Mouse (Mus musculus): ENCODE results near the gene Sept8.
"Not testable (repeated sequence)": the region's sequence is repeated elsewhere in the genome, so short reads cannot be mapped to it uniquely, and the experiment has no call there.

Gene Sept8

DNA sequence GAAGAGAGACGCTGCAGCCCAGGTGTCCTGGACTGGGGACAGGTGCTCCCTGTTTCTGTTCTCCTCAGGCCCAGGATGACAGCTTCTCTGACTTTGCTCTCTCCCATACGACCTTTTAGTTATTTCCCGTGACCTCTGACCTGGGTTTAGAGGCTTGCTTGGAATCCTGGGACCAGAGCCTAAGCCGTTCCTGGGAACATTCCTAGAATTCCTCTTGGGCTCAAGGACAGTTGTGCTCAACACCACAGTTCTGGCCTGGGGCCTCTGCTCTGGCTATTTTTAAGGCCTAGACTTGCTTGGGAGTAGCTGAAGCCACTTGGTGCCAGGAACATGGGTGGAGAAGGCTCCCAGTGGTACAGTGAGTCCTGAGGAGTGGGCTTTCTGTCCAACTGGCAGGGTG lies 6.4 kb downstream of the Sept8 start:
- DNase-seq (ENCODE audit: low spot score), result no peak

DNA sequence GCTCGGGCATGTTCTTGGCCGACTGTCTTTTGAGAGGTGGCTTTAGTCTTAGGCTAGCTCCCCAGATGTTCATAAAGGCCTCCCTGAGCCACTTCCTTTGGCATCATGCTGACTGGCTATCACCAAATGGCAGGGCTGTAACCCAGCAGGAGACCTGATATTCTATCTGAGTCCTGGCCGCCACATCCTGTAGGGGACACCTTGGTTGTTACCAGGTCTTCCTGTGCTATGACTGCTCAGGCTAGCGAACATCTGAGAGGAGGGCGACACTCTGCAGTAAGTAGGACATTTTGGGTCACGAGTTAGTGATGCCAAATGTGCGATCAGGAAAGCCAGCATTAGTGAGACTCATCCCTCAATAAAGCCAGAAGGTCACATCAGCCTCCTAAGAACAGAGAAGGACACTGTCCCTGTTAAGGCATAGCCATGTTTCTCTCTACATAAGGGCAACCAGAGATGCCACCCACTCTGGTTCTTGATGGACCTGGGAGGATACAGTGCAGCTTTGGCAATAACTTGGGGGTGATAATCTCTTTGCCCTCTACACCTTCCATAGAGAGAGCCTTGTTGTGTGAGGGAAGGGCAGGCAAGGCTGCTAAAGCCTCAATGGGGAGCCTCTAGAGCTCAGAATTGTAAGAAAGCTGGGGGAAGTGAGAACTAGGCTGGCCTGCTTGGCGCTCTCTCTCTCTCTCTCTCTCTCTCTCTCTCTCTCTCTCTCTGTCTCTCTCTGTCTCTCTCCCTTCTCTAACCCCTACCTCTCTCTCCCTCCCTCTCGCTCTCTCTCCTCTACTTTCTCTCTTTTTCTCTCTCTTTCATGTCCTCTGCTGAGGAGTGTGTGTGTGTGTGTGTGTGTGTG lies 9.6 kb downstream of the Sept8 start:
- no peak for DNase-seq (ENCODE audit: low spot score)

DNA sequence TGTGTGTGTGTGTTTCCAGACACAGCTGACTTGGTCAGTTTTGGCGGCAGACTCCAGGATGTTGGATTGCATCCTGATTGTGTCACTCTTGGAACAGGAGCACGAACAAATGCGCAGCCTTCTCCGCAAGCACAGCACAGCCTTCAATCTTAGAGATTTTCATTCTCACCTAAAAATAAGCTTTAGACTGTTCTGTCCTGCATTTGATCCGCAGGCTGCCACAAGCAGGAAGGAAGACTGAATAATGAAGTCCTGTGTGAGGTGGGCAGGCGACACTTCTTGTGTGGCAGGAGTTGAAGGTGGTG lies 10.1 kb downstream of the Sept8 start:
- peak; percentile 42 for DNase-seq (ENCODE audit: low spot score)

DNA sequence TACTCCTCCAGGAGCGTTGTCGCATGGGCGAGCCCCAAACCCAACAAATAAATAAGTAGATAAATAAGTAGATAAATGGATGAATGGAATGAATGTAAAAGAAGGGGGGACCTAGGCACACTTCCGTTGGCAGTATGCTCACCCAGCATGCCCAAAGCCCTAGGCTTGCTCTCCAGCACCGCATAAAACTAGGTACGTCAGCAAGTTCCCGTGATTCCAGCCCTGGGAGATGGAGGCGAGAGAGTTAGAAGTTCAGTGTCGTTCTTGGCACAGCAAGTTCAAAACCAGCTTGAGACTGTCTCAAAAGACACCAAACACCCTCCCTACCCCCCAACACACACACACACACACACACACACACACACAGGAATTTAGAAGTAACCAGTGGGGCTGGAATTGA lies 10.9 kb downstream of the Sept8 start:
- DNase-seq (ENCODE audit: low spot score), result no peak

DNA sequence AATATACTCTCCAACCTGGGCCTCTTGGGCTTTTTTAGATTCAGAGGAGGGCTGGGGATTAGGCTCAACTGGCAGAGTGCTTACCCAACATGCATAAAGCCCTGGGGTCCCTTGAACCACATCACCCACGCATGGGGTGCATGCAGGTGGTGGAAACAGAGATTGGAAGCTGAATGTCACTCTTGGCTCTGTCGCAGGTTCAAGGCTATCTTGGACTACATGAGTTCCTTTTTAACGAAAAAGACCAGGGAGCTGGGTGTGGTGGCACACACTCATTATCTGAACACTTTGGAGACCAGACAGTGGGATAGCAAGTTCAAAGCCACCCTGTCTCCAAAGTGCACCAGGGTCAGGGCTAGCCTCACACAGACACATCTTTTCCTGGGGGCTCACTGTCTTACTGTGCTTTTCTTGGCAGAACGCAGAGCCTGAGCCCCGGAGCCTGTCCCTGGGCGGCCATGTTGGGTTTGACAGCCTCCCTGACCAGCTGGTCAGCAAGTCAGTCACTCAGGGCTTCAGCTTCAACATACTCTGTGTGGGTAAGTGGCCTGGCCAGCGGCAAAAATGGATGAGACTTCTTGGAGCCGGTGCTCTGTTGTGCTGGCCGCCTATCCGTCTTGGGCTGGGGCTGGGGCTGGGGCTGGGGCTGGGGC lies 12.6 kb downstream of the Sept8 start:
- no peak for DNase-seq (ENCODE audit: low spot score)

- no peak for DNase-seq (ENCODE audit: low spot score)
These were observed 13.2 kb downstream of the Sept8 start for GRCm38 (mm10) chr11:53532231-53532620.

GRCm38 (mm10) chr11:53539002-53539491 lies 20.0 kb downstream of the Sept8 start:
- DNase-seq (ENCODE audit: low spot score), result no peak

GRCm38 (mm10) chr11:53540394-53540793 lies 21.3 kb downstream of the Sept8 start:
- no peak for DNase-seq (ENCODE audit: low spot score)

GRCm38 (mm10) chr11:53541222-53541621 lies 22.2 kb downstream of the Sept8 start:
- DNase-seq (ENCODE audit: low spot score), result no peak

DNA sequence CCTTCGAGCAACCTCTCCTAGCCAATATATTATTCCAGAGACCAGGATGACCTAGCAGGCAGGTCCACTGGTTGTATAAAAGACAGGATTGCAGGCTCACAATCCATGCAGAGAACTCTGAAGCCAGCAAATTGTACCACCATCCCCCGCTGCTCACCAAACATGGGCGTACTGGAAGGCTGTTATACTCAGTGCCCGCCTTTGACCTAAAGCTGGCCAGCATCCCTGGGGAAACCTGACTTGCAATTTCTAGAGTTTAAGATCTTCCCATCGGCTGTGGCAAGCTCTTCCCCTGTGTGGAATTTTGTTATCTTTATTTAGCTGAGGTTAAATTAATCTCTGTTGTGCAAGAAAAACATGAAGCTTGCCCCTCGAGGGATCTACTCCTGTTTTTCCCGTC lies 24.0 kb downstream of the Sept8 start:
- no peak for DNase-seq (ENCODE audit: low spot score)

GRCm38 (mm10) chr11:53546271-53546670 lies 27.2 kb downstream of the Sept8 start:
- DNase-seq (ENCODE audit: low spot score), result no peak

GRCm38 (mm10) chr11:53547566-53547965 lies 28.5 kb downstream of the Sept8 start:
- DNase-seq (ENCODE audit: low spot score), result no peak

DNA sequence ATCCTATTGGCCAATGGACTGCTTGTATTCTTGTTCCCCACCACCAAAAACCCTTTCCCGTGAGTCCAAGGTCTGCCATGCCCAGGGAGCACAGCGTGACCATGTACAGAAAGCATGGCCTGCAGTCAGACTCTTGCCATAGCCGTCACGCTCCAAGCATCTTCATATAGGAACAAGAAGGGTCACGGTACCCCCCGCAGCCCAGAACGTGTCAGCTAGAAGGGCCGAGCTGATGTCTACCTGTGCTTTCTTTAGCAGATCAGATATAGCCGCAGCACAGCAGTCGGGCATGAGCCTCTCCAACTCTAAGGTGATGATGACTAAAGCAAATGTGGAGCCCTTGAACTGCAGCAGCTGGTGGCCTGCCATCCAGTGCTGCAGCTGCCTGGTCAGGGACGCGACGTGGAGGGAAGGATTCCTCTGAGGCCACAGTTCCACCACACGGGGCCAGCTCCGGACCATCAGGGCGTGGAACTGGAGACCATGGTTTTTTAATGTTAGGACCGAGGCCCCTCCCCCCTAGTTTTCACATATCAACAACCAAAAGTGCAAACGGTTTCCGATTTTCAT lies 29.1 kb downstream of the Sept8 start:
- DNase-seq (ENCODE audit: low spot score), result no peak

DNA sequence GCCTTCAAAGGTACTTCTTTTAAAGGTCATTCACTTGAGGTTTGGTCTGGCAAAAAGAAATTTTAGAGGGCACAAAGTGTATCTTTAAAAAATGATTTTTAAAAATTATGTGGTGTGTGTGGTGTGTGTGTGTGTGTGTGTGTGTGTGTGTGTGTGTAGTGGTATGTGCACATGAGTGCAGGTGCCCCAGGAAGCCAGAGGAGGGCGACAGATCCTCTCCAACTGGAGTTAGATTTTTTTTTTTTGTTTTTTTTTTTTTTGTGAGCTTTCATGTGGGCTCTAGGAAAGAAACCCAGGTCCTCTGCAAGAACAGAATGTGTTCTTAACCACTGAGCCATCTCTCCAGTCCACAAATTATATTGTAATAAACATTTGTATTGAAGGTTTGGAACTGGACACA lies 31.7 kb downstream of the Sept8 start:
- no peak for DNase-seq (ENCODE audit: low spot score)

- no peak for DNase-seq (ENCODE audit: low spot score)
These were observed 32.7 kb downstream of the Sept8 start for GRCm38 (mm10) chr11:53551754-53552153.

- not testable (repeated sequence) for DNase-seq (ENCODE audit: low spot score)
These were observed 37.5 kb downstream of the Sept8 start for GRCm38 (mm10) chr11:53556529-53556928.

DNA sequence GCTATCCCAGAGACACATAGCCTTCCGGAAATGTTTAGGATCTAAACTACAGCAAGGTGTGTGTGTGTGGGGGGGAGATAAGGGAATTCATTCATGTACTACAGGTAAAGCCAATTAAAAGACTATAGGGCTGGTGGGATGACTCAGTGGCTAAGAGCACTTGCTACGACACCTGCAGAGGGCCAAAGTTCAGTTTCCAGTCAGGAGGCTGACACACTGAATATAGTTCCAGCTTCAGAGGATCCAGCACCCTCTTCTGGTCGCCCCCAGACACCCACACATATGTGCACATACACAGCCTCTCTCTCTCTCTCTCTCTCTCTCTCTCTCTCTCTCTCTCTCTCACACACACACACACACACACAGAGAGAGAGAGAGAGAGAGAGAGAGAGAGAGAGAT lies 38.9 kb downstream of the Sept8 start:
- DNase-seq (ENCODE audit: low spot score), result not testable (repeated sequence)

GRCm38 (mm10) chr11:53559980-53560379 lies 40.9 kb downstream of the Sept8 start:
- not testable (repeated sequence) for DNase-seq (ENCODE audit: low spot score)

- DNase-seq (ENCODE audit: low spot score), result no peak
These were observed 42.9 kb downstream of the Sept8 start for GRCm38 (mm10) chr11:53561986-53562385.

DNA sequence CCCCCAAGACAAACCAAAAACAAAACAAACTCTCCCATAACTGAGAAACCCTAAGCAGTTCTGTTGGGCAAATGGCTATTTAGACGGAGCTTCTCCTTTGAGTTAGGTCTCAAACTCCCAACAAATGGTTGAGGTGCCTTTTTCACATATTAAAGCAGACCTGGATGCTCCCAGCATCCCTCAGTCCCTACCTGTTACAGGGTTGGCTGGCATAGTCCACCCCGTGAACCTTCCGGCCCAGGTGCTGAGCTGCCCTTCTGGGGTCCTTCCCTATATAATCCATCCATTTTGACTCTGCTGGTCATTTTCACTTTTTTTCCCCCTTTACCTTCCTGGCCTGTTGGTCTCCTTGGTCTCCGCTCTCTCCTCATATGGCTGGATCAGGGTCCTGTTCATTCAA lies 47.6 kb downstream of the Sept8 start:
- no peak for DNase-seq (ENCODE audit: low spot score)

DNA sequence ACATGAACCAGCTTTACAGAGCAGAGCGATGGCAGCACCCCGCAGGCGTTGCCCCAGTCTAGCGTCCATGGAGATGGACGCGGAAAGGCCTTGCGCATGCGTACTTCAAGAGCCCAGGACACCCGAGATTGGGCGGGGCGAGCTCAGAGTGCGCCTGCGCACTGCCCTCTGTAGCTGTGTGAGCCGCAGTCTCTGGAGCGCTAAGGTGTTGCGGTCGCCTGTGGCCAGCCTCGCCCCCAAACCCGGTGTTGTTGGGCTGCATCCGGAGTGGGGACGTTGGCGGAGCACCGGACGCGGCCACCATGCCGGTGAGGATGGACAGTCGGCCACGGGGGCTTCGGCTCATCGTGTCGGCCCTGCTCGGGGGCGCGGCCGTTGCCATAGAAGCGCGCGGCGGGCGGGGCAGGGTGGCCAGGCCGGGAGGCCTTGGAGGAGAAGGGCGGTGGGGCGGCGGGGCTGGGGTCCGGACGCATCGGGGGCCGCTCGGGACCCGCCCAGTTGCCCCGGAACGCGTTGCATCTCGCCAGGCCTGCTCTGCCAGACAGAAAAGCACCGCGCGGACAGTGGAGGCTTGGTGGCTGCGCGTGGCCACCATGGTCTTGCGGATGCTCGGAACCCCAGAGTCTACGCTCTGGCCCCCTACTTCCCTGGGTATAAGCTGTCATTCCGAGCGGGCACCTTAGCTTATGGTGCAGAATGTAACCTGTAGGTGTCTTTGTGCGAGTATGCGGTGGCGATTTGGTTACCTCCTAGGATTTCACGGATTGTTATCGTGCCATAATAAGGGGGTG lies 48.4 kb downstream of the Sept8 start, which contains the start of gene Kif3a:
Gene Kif3a, plus strand, starts transcription at position 156 of the 791 bp plus-strand sequence.
- DNase-seq (ENCODE audit: low spot score), result peak; percentile 87

DNA sequence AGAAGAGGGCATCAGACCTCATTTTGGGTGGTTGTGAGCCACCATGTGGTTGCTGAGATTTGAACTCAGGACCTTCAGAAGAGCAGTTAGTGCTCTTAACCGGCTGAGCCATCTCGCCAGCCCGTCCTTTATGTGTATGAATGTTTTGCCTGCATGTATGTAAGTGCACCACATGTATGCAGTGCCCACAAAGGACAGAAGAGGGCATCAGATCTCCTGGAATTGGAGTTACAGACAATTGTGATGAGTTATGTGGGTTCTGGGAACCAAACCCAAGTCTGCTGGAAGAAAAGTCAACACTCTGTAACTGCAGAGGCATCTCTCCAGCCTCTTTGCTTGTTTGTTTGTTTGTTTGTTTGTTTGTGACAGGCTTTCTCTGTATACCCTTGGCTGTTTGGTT lies 61.5 kb downstream of the Sept8 start:
- no peak for DNase-seq (ENCODE audit: low spot score)

Measured in ovary, postnatal 14 days (tissue).